Comparison of ENCODE assay signal across 8 mouse cellular contexts in the genomic region with DNA sequence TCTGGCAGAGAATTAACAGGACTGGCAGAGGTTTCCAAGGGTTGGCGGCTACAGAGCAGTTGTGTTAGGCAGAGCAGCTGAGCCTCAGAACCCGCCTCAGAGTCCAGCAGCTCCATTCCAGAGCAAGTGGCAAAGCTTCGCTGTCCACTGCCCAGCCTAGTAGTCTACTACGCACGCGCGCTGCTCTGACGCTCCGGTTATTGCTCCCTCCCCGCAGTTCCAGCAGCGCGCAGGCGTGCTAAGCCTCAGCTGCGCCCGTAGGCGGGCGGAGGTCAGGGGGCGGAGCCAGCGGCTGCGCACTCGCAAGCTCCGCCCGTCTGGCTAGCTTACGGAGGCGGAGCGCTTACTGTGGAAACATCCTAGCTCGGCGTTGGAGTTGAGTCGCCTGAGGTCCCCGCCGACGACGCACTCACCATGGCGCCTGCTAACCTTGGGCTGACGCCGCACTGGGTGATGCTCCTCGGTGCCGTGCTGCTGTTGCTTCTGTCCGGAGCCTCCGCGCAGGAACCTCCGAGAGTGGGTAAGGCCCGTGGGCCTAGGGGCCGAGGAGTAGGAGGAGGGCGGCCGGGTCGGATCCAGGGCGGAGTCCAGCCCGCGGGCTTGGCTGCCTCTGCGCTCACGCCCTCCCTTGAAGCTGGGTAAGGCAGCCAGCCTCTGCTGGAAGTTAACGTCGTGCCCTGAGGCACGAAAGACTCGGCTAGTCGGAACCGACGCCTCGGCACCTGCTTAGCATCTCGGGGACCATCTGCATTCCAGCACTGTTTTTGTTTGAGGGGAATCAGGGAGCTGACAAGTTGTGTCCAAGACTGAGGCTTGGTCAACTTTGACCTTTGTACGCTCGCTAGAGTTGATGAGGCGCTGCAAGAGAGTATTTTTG. TPM values are rescaled to one million over a fixed set of nuclear protein-coding genes. Genes with fewer than 3 reads are reported as not detected.
DNase-seq lines count a peak whose midpoint lies in the region; ATAC-seq and TF ChIP-seq lines count a peak whose summit lies in the region.

Gene Pttg1ip (plus strand): TSS at position 313 of the 877 bp plus-strand sequence.

- peak within 1 kb of the TSS; percentile 64 for H3K27ac ChIP-seq in bone marrow macrophage, adult 2 months (ENCODE audit: insufficient read depth, low read depth, low read length)
- peak within 1 kb of the TSS; percentile 80 for H3K27ac ChIP-seq in embryonic fibroblast, embryonic 13.5 days (ENCODE audit: insufficient read depth, low read length)
- peak within 1 kb of the TSS; percentile 95 for H3K27ac ChIP-seq in kidney, embryonic 14.5 days (ENCODE audit: low read depth, low read length)
- peak within 1 kb of the TSS; percentile 96 for H3K27ac ChIP-seq in limb, embryonic 15.5 days

- peak within 1 kb of the TSS; percentile 91 for H3K4me2 ChIP-seq in kidney, embryonic 14.5 days (replicated peaks; ENCODE audit: low read depth, low read length)
- H3K4me2 ChIP-seq in limb, embryonic 15.5 days = peak within 1 kb of the TSS; percentile 81

- H3K4me1 ChIP-seq in bone marrow macrophage, adult 2 months (ENCODE audit: control insufficient read depth, insufficient read depth, low read length) = peaks cover 15% of the 10 kb centered on the region
- H3K4me1 ChIP-seq in embryonic fibroblast, embryonic 13.5 days (ENCODE audit: control insufficient read depth, insufficient read depth, low read length) = peaks cover 12% of the 10 kb centered on the region
- peaks cover 13% of the 10 kb centered on the region; the same call in 1 of the 2 replicates for H3K4me1 ChIP-seq in kidney, embryonic 14.5 days (ENCODE audit: control insufficient read depth, insufficient read depth, low read length)
- H3K4me1 ChIP-seq in limb, embryonic 15.5 days = peaks cover 27% of the 10 kb centered on the region

- H3K4me3 ChIP-seq in bone marrow macrophage, adult 2 months (ENCODE audit: insufficient read depth, low read length) = peak within 1 kb of the TSS; percentile 80
- H3K4me3 ChIP-seq in embryonic fibroblast, embryonic 13.5 days (ENCODE audit: insufficient read depth, low read length) = peak within 1 kb of the TSS; percentile 88
- peak within 1 kb of the TSS; percentile 87 for H3K4me3 ChIP-seq in kidney, embryonic 14.5 days (ENCODE audit: low read length)
- H3K4me3 ChIP-seq in limb, embryonic 15.5 days = peak within 1 kb of the TSS; percentile 85

- peak; percentile 97 for ATAC-seq in kidney, embryonic 14.5 days (ENCODE audit: low FRiP score, low TSS enrichment)
- peak; percentile 94 for ATAC-seq in limb, embryonic 15.5 days (ENCODE audit: insufficient number of reproducible peaks, low FRiP score, low TSS enrichment, low read depth)

- no peaks in the 10 kb centered on the region for H3K9me3 ChIP-seq in kidney, embryonic 14.5 days (ENCODE audit: control insufficient read depth, low read length)
- no peaks in the 10 kb centered on the region for H3K9me3 ChIP-seq in limb, embryonic 15.5 days

- TF ChIP-seq CTCF in bone marrow macrophage, adult 2 months (IDR thresholded peaks at IDR 0.05; ENCODE audit: low read depth, low read length) = no peak
- TF ChIP-seq CTCF in embryonic fibroblast, embryonic 13.5 days (IDR thresholded peaks at IDR 0.05; ENCODE audit: borderline replicate concordance, insufficient read depth, low read length) = no peak

- DNase-seq in A20 (ENCODE audit: low read depth, low spot score) = peak; percentile 98
- DNase-seq in heart, adult 9 months (ENCODE audit: low spot score in 2 of 2) = peak; percentile 96 to 97
- DNase-seq in monocyte, adult 2 months (ENCODE audit: low read depth in 1 of 2, low spot score in 2 of 2) = peak; percentile 87 to 91
- peak; percentile 95 to 96 for DNase-seq in spleen, postnatal 36 days (ENCODE audit: low spot score in 2 of 2)

- no peaks in the 10 kb centered on the region for H3K27me3 ChIP-seq in kidney, embryonic 14.5 days (ENCODE audit: control insufficient read depth, insufficient read depth, low read length)
- H3K27me3 ChIP-seq in limb, embryonic 15.5 days = no peaks in the 10 kb centered on the region

- WGBS in kidney, embryonic 14.5 days = under 1% methylated on average over 64 of the region's 64 CpGs
- WGBS in limb, embryonic 15.5 days = under 1% methylated on average over 64 of the region's 64 CpGs

- H3K9ac ChIP-seq in kidney, embryonic 14.5 days (ENCODE audit: low read depth, low read length) = peak within 1 kb of the TSS; percentile 78
- H3K9ac ChIP-seq in limb, embryonic 15.5 days = peak within 1 kb of the TSS; percentile 83

- 0 out of 2 replicates have a peak, but pooled peaks cover 5% of the 10 kb centered on the region for H3K36me3 ChIP-seq in kidney, embryonic 14.5 days (ENCODE audit: control insufficient read depth, insufficient read depth, low read length)
- peaks cover 8% of the 10 kb centered on the region; the same call in 1 of the 2 replicates for H3K36me3 ChIP-seq in limb, embryonic 15.5 days

- peak; percentile 82 for TF ChIP-seq POLR2A in bone marrow macrophage, adult 2 months (IDR thresholded peaks at IDR 0.05; ENCODE audit: borderline replicate concordance, low read depth, low read length)
- peak; percentile 94 for TF ChIP-seq POLR2A in embryonic fibroblast, embryonic 13.5 days (IDR thresholded peaks at IDR 0.05; ENCODE audit: low read depth, low read length)

RNA-seq across cellular contexts. Expression of gene Pttg1ip, which starts in this region (rescaled TPM):
- 98.5 and 102 TPM in 2 replicates for polyA plus RNA-seq in bone marrow macrophage, adult 2 months (2012; ENCODE audit: insufficient read depth, insufficient read length, missing spikeins)
- 138 and 151 TPM in 2 replicates for polyA plus RNA-seq in embryonic fibroblast, embryonic 13.5 days (2011; ENCODE audit: insufficient read length, low read depth, missing spikeins)
- 104 and 144 TPM in 2 replicates for polyA plus RNA-seq in kidney, embryonic 14.5 days (2014; fragmentation: Nextera tagmentation; extraction: Ambion mirVana)
- 145 and 158 TPM in 2 replicates for polyA plus RNA-seq in limb, embryonic 15.5 days (2015; fragmentation: Nextera tagmentation; extraction: Ambion mirVana)

Comparison
In these comparisons a context has a peak if more than half of its experiments do, and no peak if none do; other contexts are left out.
1. Peak in every context shown above with its lines: DNase-seq, ATAC-seq, H3K4me3 ChIP-seq and H3K27ac ChIP-seq.